Mouse (Mus musculus): ENCODE data around the gene Liph. TPM values are rescaled to one million over a fixed set of nuclear protein-coding genes. Genes with fewer than 3 reads are reported as not detected.

The Liph gene
- not detected in 2 replicates for polyA plus RNA-seq (2012; ENCODE audit: insufficient read depth, insufficient read length, low replicate concordance, missing spikeins)

DNA sequence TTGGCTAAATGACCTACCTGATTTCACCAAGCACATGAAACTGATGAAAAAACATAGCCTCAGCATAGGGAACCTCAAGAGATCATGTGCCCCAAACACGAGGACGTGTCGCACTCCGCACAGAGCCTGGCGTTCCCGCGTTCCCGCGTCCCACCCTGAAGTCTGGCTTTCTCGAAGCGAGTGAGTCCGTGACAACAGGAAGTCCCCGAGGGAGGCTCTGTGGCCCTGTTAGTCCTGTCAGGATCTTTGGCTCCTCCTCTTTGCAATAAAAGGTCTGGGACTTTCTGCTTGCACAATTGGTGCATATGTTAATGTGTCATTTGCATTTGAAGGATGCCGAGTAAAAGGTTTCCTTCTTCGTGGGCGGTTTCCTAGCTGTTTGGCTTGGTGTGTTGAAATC lies at the start of gene Liph:
Gene Liph (minus strand): TSS at position 360 of the 400 bp plus-strand sequence.
- no peak for TF ChIP-seq POLR2A (IDR thresholded peaks at IDR 0.05; ENCODE audit: insufficient read depth, low read depth, low read length)
- TF ChIP-seq CTCF (IDR thresholded peaks at IDR 0.05; ENCODE audit: insufficient read depth, low read depth, low read length) = no peak
- peaks cover 4% of the 10 kb centered on the region for H3K4me1 ChIP-seq (ENCODE audit: control insufficient read depth, insufficient read depth, low read length)
- H3K27ac ChIP-seq (ENCODE audit: insufficient read depth, low read depth, low read length) = no peak within 1 kb of the TSS
- no peak within 1 kb of the TSS for H3K4me3 ChIP-seq (ENCODE audit: insufficient read depth, low read depth, low read length)
- 6% methylated on average over 16 of the region's 16 CpGs for WGBS

DNA sequence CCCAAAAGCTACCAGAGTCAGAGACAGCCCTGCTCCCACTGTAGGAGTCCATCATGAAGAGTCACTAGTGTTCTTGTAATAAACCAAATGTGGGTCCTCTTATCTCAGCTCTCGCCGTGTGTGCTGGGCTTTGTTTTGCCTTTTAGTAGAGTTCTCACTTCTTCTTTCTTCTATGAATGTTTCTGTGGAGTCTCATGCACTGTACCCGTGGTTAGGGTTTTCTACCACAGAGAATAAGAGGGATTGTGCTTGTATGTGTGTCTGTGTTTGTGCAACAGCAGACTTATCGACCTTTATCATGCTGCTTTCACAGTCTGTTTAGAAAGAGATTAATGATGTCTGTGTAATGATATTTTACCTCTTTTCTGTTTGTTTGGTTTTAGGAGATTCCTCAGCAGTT lies 48.4 kb upstream of the Liph start:
- no peak overlapping the region for H3K27ac ChIP-seq (ENCODE audit: insufficient read depth, low read depth, low read length)
- no peak for TF ChIP-seq CTCF (IDR thresholded peaks at IDR 0.05; ENCODE audit: insufficient read depth, low read depth, low read length)
- no peak for TF ChIP-seq POLR2A (IDR thresholded peaks at IDR 0.05; ENCODE audit: insufficient read depth, low read depth, low read length)
- 88% methylated on average over 4 of the region's 4 CpGs for WGBS
- no peaks in the 10 kb centered on the region for H3K4me1 ChIP-seq (ENCODE audit: control insufficient read depth, insufficient read depth, low read length)
- H3K4me3 ChIP-seq (ENCODE audit: insufficient read depth, low read depth, low read length) = no peak overlapping the region

DNA sequence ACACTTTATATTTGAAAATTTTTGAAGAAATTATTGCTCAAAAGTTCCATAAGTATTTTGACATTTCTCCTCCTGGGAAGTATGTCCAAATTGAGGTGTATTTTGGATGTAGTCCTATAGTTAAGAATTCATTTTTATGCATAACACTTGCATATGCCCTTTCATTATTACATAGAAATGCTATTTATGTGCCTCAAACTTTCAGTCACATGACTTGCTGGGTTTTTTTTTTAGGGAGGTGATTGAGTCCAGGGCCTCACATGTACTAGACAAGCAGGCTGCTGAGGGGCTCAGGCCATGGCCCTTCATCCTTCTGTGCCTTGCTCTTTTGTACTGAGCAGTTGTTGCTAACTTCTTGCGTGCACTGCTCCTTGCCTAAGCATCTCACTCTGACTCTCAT lies 44.5 kb upstream of the Liph start:
- no peak overlapping the region for H3K4me3 ChIP-seq (ENCODE audit: insufficient read depth, low read depth, low read length)
- no peaks in the 10 kb centered on the region for H3K4me1 ChIP-seq (ENCODE audit: control insufficient read depth, insufficient read depth, low read length)
- no peak for TF ChIP-seq CTCF (IDR thresholded peaks at IDR 0.05; ENCODE audit: insufficient read depth, low read depth, low read length)
- no peak for TF ChIP-seq POLR2A (IDR thresholded peaks at IDR 0.05; ENCODE audit: insufficient read depth, low read depth, low read length)
- no peak overlapping the region for H3K27ac ChIP-seq (ENCODE audit: insufficient read depth, low read depth, low read length)
- 89% methylated on average over 1 of the region's 1 CpGs for WGBS

DNA sequence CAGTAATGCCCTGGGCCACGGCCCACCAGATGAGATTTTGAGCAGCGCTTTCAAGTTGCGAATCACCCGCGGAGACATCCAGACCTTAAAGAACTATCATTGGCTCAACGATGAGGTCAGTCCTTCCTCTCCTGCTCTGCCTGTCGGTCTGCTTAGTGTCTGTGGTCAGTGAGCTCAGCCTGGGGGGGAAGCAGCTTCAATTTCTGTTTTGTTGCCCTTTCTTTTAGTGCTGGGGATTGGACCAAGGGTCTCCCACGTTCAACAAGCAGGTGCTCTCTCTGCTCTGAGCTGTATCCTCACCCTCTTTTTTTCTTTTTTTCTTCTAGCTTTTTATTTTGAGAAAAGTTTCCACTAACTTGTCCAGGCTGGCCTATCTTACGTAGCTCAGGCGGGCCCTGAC lies 43.1 kb upstream of the Liph start:
- Histone ChIP-seq H3K4me3 (ENCODE audit: insufficient read depth, low read depth, low read length) (no peak overlapping the region), H3K4me1 (ENCODE audit: control insufficient read depth, insufficient read depth, low read length) (no peaks in the 10 kb centered on the region), H3K27ac (ENCODE audit: insufficient read depth, low read depth, low read length) (no peak overlapping the region)
- TF ChIP-seq POLR2A (IDR thresholded peaks at IDR 0.05; ENCODE audit: insufficient read depth, low read depth, low read length) (no peak), CTCF (IDR thresholded peaks at IDR 0.05; ENCODE audit: insufficient read depth, low read depth, low read length) (no peak)
- WGBS = 84% methylated on average over 10 of the region's 10 CpGs

DNA sequence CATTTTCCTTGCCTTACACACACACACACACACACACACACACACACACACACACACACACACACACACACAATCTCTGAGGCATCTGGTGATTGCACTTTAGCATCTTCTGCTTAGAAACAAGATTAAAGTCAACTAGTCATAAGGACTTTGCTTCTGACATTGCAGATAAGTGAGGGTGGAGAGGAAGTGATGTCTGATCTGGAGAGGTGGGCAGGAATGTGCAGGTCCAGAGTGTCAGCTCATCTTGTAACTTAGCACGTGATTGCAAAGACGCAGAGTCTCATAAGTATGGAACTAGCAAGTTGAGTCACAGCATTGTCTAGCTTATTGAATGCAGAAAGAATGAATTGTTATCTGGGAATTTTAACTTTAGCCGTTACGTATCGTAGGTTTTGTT lies 32.0 kb upstream of the Liph start:
- TF ChIP-seq POLR2A (IDR thresholded peaks at IDR 0.05; ENCODE audit: insufficient read depth, low read depth, low read length) = no peak
- TF ChIP-seq CTCF (IDR thresholded peaks at IDR 0.05; ENCODE audit: insufficient read depth, low read depth, low read length) = no peak
- 93% methylated on average over 5 of the region's 5 CpGs for WGBS
- H3K4me1 ChIP-seq (ENCODE audit: control insufficient read depth, insufficient read depth, low read length) = no peaks in the 10 kb centered on the region
- H3K27ac ChIP-seq (ENCODE audit: insufficient read depth, low read depth, low read length) = no peak overlapping the region
- H3K4me3 ChIP-seq (ENCODE audit: insufficient read depth, low read depth, low read length) = no peak overlapping the region

DNA sequence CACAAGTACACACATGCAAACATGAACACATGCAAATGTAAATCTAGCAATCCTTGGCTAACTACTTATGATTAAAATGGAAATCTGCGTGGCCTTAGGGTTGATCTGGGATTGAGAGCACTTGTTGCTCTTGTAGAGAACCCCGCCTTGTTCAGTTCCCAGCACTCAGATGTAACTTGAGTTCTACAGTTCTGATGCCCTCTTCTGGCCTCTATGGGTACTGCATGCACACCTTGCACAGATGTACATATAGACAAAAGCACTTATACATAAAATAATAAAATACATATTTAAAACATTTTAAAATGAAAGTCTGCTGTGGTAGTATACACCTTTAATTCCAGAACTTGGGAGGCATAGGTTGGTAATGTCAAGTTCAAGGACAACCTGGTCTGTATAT lies 26.7 kb upstream of the Liph start:
- no peaks in the 10 kb centered on the region for H3K4me1 ChIP-seq (ENCODE audit: control insufficient read depth, insufficient read depth, low read length)
- WGBS = 99% methylated on average over 2 of the region's 2 CpGs
- H3K4me3 ChIP-seq (ENCODE audit: insufficient read depth, low read depth, low read length) = no peak overlapping the region
- no peak overlapping the region for H3K27ac ChIP-seq (ENCODE audit: insufficient read depth, low read depth, low read length)
- TF ChIP-seq CTCF (IDR thresholded peaks at IDR 0.05; ENCODE audit: insufficient read depth, low read depth, low read length) = no peak
- no peak for TF ChIP-seq POLR2A (IDR thresholded peaks at IDR 0.05; ENCODE audit: insufficient read depth, low read depth, low read length)

DNA sequence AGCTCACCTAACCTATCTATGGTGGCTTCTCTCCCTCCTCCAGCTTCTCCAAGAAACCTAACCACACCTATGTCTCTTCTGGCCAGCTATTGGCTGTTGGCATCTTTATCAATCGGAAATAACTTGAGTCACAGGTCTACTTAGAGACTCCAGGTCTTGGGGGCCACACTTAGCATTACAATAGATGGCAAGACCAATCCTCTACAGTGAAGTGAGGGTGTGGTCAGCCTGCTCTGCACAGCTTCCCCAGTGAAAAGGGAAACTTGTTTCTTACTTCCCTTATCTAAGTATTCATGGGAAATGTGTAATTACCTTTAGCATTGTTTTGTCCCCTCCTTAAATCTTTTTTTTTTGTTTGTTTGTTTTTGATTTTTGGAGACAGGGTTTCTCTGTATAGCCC lies 20.1 kb upstream of the Liph start:
- Histone ChIP-seq H3K4me3 (ENCODE audit: insufficient read depth, low read depth, low read length) (no peak overlapping the region), H3K4me1 (ENCODE audit: control insufficient read depth, insufficient read depth, low read length) (peaks cover 3% of the 10 kb centered on the region; the same call in 1 of the 2 replicates), H3K27ac (ENCODE audit: insufficient read depth, low read depth, low read length) (no peak overlapping the region)
- TF ChIP-seq CTCF (IDR thresholded peaks at IDR 0.05; ENCODE audit: insufficient read depth, low read depth, low read length) (no peak), POLR2A (IDR thresholded peaks at IDR 0.05; ENCODE audit: insufficient read depth, low read depth, low read length) (no peak)
- 87% methylated on average over 1 of the region's 1 CpGs for WGBS

DNA sequence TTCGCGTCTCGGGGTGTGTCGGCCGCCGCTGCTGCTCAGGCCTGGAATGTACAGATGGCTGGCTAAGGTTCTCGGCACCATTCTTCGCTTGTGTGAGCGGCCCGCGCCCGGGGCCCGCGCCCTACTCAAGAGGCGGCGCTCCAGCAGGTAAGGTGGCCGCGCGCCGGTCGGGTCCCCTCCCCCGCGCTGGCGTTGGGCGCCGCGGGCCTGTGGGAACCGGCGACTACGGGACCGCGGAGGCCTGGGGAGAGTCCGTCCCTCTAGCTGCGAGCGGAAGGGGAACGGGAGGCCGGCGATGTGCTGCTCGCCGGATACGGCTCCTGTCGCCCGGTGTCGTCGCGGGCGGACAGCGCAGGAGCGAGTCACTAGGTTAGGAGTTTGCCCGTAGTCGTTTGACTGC lies 14.1 kb upstream of the Liph start:
- under 1% methylated on average over 51 of the region's 51 CpGs for WGBS
- H3K27ac ChIP-seq (ENCODE audit: insufficient read depth, low read depth, low read length) = no peak overlapping the region
- H3K4me1 ChIP-seq (ENCODE audit: control insufficient read depth, insufficient read depth, low read length) = peaks cover 5% of the 10 kb centered on the region; the same call in 1 of the 2 replicates
- TF ChIP-seq CTCF (IDR thresholded peaks at IDR 0.05; ENCODE audit: insufficient read depth, low read depth, low read length) = no peak
- TF ChIP-seq POLR2A (IDR thresholded peaks at IDR 0.05; ENCODE audit: insufficient read depth, low read depth, low read length) = 0 out of 2 replicates have a peak, but pooled peaks have one; percentile 6
- peak overlapping the region; percentile 76 for H3K4me3 ChIP-seq (ENCODE audit: insufficient read depth, low read depth, low read length)

DNA sequence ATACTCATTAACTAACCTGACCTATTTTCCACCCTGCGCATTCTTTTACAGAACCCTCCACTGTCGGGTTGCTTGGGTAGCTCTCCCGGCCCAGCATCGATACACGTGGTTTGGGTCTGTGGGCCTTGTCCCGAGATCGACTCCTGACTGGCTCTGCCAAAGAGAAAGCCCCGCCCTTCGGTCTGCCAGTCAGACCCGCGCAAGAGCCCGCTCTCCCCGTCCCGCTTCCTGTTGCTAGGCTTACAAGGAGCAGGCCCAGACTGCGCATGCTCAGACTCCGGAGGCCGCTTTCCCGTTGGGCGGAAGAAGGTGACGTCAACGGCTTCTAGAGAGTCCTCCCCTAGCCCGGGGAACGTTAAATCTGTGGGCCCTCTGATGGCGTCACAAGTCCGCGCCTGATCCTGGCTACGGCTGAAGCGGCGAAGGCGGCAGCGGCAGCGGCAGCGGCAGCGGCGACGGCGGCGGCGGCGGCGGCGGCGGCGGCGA lies 13.7 kb upstream of the Liph start, which contains the start of gene Senp2:
Gene Senp2 (plus strand): TSS at position 386 of the 486 bp plus-strand sequence.
- TF ChIP-seq POLR2A (IDR thresholded peaks at IDR 0.05; ENCODE audit: insufficient read depth, low read depth, low read length) = peak; percentile 45; the same call in 1 of the 2 replicates
- no peak for TF ChIP-seq CTCF (IDR thresholded peaks at IDR 0.05; ENCODE audit: insufficient read depth, low read depth, low read length)
- Histone ChIP-seq H3K4me1 (ENCODE audit: control insufficient read depth, insufficient read depth, low read length) (peaks cover 5% of the 10 kb centered on the region; the same call in 1 of the 2 replicates), H3K27ac (ENCODE audit: insufficient read depth, low read depth, low read length) (no peak within 1 kb of the TSS), H3K4me3 (ENCODE audit: insufficient read depth, low read depth, low read length) (peak within 1 kb of the TSS; percentile 76)
- WGBS = 1% methylated on average over 45 of the region's 45 CpGs

All from olfactory bulb, adult 2 months (tissue).